Mouse (Mus musculus) layer of hippocampus, adult 9-10 months (tissue): ENCODE results near the gene Spata6.
A peak's percentile ranks its signal among the peaks of the same experiment; 100 is the strongest.

ENCODE experiments used
- DNase-seq: peaks from one replicate; pipeline ENCODE4 v3.0.0; 2022; ENCODE audit warnings: low spot score

The Spata6 gene

GRCm38 (mm10) chr4:111838882-111839281, 119.1 kb downstream of the Spata6 start:
- DNase-seq = no peak

DNA sequence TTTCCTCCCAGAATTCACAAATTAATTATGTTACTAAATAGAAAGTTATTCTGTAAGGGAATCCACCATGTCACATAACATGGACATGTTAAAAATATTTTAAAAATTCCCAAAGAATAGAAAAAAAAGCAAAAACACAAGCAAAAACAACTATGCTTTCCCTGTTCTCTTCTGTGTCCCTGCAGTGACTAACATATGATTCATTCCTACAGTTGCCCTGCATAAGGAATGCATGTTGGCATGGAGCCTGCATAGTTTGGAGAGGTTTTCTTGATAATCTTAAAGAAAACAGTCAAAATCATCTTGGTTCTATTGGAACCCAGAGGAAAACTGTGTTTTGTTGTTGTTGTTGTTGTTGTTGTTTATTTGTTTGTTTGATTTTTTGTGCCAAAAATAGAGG, 132.8 kb downstream of the Spata6 start:
- no peak for DNase-seq

- DNase-seq = peak; percentile 50
These were observed 146.9 kb downstream of the Spata6 start for GRCm38 (mm10) chr4:111866701-111867100.

DNA sequence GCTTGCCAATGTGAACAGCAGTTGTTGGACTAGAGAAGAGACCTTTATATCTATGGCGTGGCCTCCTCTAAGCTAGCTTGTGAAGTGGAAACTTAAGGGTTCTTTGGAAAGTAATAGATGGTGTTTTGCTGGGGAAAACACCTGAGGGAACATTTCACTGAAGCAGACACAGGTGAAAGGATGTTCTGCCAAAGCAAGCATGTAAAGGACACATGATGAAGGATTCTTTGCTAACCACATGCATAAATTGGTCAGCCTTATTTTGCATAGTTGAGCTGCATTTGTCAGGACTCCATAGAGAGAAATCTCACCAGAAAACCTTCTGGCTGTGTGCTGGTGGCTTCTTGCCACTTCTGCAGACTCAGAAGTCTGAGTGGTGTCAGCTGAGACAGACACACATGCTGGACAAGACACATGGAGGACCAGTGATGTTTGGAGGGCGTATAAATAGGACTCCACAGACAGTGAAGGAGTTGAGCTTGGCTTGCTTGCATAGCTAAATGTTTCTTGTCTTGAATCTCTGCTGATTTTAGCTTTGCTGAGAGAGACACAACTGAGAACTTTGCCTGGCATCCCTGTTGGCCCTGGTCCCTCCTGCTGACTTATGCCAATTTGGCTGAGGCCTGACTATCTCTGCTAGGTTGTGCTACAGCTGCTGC, 148.1 kb downstream of the Spata6 start:
- no peak for DNase-seq
